Mouse (Mus musculus) left cerebral cortex, postnatal 4 days (tissue): ENCODE results near the gene Fdxr. TPM values are rescaled to one million over a fixed set of nuclear protein-coding genes. Genes with fewer than 3 reads are reported as not detected.

Experiments used
- DNase-seq: peaks from one replicate; pipeline ENCODE4 v3.0.0-alpha.2; 2022
- intact Hi-C: fragments of 180-260 bp; cut with DNase I; formaldehyde crosslinking; loops from one replicate; pipeline ENCODE4 v1.15.1; 2025
- total RNA-seq, 2 experiments: library from RNA; stranded (reverse); gene quantifications; 2 replicates each; pipeline ENCODE4 v1.2.3; 2021

The Fdxr gene
- total RNA-seq, 2 experiments from 2014 or later: 24.4 to 25.8 TPM

GRCm38 (mm10) chr11:115244840-115245239, 32.0 kb downstream of the Fdxr start:
- no peak for DNase-seq
- intact Hi-C loops: no loop called here

- intact Hi-C loops: no loop called here
- no peak for DNase-seq
Measured at GRCm38 (mm10) chr11:115243783-115244182, 33.1 kb downstream of the Fdxr start.

DNA sequence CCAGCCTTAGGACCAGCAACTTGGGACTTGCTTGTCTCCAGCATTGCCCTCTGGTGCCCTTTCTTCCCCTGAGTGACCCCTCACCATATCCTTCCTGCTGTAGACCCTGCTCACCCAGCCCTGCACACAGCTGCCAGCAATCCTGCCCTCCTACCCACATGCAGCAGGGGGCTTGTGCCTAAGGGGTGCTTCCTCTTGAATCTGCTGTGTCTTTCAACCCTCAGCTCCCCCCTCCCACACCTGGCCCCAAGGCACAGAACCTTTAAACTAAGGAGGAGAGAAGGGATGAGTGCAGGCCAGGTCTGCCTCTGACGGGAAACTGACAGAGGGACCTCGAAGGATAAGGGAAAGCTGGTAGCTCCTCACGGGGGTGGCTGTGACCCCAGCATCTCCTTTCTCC, 34.1 kb downstream of the Fdxr start:
- intact Hi-C loops: no loop called here
- no peak for DNase-seq

GRCm38 (mm10) chr11:115241402-115241801, 35.4 kb downstream of the Fdxr start:
- DNase-seq: peak; percentile 53
- intact Hi-C loops: no loop called here

GRCm38 (mm10) chr11:115236570-115236969, 40.3 kb downstream of the Fdxr start:
- intact Hi-C loops: no loop called here
- no peak for DNase-seq

DNA sequence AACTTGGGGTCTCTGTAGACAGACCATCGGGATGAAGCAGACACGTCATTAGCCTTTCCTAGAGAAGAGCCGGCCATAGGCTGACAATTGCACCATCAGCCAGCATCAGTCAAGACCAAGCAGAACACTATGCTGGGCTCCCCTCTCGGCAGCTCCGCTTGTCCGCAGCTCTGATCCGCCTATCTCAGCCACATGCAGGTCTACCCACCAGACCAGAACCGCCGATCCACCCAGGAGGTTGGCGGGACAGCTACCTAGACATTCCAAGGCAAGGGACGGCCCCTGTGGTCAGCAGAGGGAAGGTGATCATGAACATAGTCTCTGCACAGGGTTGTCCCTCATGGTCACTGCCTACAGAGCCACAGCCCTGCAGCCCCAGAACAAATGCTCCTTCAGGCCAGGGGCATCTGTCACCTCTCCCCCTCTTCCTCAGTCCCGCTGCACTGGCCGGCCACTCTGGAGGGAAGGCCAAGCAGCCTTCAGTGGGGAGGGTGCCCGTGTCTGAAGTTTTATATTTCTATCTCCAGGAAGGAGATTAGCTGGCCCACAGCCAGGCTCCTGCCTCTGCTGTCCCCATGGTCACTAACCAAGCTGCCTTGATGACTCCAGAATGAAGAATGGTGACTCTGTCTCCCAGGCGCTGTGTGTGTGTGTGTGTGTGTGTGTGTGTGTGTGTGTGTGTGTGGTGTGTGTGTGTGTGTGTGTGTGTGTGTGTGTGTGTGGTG, 42.4 kb downstream of the Fdxr start:
- intact Hi-C loops: no loop called here
- DNase-seq: peak; percentile 75

GRCm38 (mm10) chr11:115233526-115234290, 43.1 kb downstream of the Fdxr start:
- intact Hi-C loops: no loop called here
- peak; percentile 84 for DNase-seq

DNA sequence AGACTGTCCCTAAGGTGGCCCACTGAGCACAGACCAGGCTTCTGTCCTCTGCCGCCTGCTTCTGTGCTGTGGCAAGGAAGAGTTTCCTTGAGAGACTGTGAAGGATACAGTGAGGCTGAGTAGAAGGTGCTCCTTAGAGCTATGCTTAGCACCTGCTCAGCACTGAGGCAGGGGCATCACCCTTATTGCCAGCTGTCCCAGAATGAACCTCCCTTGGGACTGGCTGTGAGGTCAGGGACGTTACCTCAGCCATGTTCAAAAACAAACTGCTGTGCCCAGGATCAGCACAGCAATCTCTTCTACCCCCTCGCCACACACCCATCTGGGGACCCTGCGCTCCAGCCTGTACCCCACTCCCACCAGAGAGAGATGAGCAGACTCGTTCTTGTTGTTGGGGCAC, 44.0 kb downstream of the Fdxr start:
- intact Hi-C loops: no loop called here
- no peak for DNase-seq

DNA sequence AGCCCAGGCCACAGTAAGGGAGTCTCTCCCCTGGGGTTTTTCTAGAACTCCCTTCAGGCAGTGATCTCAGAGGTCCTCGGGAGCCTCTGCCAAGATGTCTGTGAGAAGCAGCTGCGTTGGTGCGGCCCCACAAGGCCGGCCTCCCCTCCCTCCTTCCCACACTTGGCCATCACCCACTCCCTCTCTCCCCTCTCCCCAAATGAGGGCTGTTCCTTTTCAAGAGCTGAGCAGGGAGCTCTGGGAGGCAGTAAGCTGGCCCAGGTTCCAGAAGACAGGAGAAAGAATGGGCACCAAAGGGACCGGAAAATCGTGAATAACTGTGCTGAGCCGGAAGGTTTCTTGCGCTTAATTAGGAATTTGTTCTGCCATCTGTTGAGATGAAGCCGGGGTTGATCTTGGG, 44.9 kb downstream of the Fdxr start:
- peak; percentile 54 for DNase-seq
- intact Hi-C loops: no loop called here

- intact Hi-C loops: no loop called here
- no peak for DNase-seq
Measured at GRCm38 (mm10) chr11:115231168-115231915, 45.5 kb downstream of the Fdxr start.

DNA sequence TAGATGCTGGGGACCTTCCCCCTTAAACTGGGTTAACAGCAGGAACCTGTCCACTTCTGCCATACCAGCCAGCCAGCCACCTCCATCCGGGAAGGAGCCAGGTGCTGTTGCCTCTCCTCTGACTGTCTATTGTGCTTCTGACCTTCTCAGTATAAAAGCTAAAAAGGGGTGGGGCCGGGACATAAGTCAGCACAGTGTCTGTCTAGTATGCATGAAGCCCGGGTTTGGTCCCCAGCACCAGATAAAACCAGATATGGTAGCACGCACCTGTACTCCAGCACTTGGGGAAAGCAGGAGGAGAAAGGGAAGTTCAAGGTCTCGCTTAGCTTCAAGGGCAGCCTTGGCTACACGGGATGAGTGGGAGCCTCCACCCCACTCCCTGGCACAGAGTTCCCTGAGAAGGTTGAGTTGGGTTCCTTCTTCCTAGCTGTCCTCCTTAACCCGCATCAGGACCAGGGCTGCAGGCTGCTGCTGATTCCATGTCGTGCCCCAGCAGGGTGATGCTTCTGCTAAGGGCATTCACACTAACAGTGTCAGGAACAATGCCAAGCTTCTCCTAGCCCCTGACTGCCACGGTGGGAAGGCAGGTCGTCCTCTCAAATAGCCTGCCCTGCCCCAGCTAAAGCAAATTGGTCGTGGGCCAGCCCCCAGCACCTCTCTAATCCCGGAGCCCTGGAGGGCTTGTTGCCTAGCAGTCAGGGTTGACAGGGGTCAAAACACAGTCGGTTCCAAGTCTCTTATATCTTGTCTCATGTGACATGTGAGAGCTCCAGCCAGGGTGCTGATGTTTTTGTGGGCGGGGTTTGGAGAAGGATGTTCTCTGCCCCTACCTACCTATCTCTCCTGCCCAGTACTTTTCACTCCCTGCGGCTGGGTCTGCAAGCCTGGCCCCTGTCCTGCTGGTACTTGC, 47.6 kb downstream of the Fdxr start:
- DNase-seq: no peak
- intact Hi-C loops: no loop called here

DNA sequence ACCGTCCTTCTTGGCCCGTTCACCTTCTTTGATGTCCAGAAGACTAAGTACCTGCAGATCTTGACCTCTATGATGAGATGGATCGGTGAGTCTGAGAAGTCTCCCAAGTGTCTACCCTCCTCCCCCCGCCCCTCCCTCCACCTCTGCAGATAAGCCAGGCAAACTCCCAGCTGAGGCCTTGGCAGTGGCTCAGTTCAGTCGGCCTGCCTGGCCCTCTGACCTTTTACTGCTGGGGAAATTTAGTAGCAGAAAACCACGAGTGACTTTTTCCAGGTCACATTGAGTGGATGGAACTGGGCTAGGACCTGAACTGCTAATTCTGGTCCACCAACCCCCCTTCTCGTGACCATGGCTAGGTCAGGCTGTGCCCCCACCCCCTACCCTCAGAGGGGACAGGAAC, 48.4 kb downstream of the Fdxr start:
- intact Hi-C loops: no loop called here
- DNase-seq: no peak

GRCm38 (mm10) chr11:115227640-115228039, 49.2 kb downstream of the Fdxr start:
- intact Hi-C loops: no loop called here
- no peak for DNase-seq

DNA sequence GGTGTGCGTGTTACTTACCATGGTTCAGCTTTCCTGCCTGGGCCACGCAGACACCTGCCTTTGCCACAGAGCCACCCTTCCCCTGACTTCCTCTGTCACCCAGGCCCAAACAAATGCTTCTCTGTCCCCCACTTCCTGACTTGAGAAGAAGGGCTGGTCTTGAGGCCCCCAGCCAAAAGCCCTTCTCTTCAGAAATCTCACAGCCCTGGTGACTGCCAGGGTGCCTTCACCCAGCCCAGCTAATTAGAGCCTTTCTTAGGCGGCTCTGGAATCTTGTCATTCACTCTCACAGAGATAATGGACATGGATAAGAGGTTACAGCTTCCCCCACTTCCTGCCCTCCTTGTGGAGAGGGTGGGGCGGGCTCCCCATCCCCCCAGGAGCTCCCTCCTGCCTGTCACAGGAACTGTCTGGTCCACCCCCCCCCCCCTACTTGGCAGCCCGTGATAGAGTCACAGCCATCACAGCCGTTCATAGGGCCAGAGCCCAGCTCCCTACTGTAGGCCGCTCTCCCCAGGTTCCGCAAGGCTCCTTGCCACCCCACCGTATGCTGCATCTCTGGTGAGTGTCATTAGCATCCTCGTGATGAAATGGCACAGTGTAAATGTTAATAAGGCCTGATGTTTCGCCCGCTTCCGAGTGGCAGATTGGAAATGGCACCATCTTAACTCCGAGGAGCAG, 49.9 kb downstream of the Fdxr start:
- peak; percentile 67 for DNase-seq
- intact Hi-C loops: no loop called here

GRCm38 (mm10) chr11:115225301-115225700, 51.5 kb downstream of the Fdxr start:
- intact Hi-C loops: no loop called here
- no peak for DNase-seq

DNA sequence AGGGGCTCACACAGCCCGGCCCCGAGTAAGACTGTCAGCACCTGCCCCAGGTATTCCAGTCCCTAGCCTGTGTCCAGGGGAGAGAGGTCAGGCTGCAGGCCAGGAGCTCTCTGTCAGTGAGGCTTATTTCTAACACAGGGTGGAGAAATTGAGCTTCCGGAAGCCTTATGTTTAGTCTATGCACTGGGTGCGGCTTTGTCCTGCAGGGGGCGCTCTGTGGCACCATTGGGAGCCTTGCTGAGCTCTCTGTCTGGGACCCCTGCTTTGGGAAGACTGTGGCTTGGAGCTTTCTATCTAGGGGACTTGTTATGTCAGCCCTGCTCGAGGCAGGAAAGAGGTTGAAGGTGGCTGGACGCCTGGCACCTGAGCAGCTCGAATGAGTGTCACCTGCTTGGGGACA, 52.0 kb downstream of the Fdxr start:
- intact Hi-C loops: no loop called here
- DNase-seq: peak; percentile 76

- DNase-seq: no peak
- intact Hi-C loops: no loop called here
Measured at GRCm38 (mm10) chr11:115223877-115224276, 53.0 kb downstream of the Fdxr start.

- no peak for DNase-seq
- intact Hi-C loops: no loop called here
Measured at GRCm38 (mm10) chr11:115223451-115223850, 53.4 kb downstream of the Fdxr start.

GRCm38 (mm10) chr11:115222570-115222969, 54.3 kb downstream of the Fdxr start:
- DNase-seq: no peak
- intact Hi-C loops: no loop called here

DNA sequence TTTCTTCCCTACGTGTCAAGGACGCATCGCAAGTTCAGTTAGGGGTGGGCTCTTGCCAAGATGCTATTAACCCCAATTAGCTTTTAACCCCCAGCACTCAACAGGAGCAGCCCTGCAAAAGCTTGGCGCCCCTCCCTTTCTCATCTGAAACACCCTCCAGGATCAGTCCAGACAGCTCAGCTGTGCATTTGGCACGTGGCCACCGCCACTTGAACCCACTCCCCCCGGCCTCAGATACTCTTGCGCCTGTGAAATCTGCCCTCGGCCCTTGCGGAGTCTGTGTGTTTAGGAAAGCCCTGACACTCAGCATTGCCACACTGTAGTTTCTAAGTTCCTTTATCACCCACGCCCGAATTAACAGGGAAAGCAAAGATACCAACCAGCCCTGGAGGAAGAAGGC, 54.8 kb downstream of the Fdxr start:
- intact Hi-C loops: no loop called here
- peak; percentile 88 for DNase-seq
